In genomic region chr1:165385810-165386524, GRCm38 (mm10) we compare ENCODE assay signal across 20 mouse cellular contexts.
DNase-seq lines count a peak whose midpoint lies in the region; ATAC-seq lines count a peak whose summit lies in the region.
"Had no signal": no experiment of that assay in that cellular context is flagged by ENCODE, and none has a peak within 500 bp of the region (broad histone marks: within the 10 kb centered on the region; RNA-seq: fewer than 3 reads in every experiment).

No protein-coding gene starts in this region.

- peak; percentile 32 to 39; a peak in 3 of 4 replicates for ATAC-seq in hematopoietic stem cell, adult 5-6 weeks (replicated peaks in 1 of 2; ENCODE audit: insufficient read depth in 1 of 2, low FRiP score in 2 of 2, low TSS enrichment in 1 of 2, low read depth in 1 of 2, poor library complexity in 2 of 2, severe bottlenecking in 2 of 2)
- ATAC-seq: forebrain, postnatal 0 days; inflammation-experienced regulatory T-cells, adult 6 months; midbrain, embryonic 16.5 days had no signal

- intact Hi-C loops in left cerebral cortex, postnatal 25 days (cut with DNase I): no loop called here
- intact Hi-C loops in left cerebral cortex, postnatal 4 days (cut with DNase I): no loop called here

- DNase-seq in left cerebral cortex, postnatal 25 days (ENCODE audit: low spot score in 2 of 2): peak; percentile 7 to 79
- no peak for DNase-seq in left cerebral cortex, postnatal 4 days
- DNase-seq in right cerebral cortex, adult 18-20 months: peak; percentile 26
- no peak for DNase-seq in right cerebral cortex, postnatal 25 days
- DNase-seq in kidney, postnatal 14 days: no peak
- no peak for DNase-seq in ovary, postnatal 36 days (ENCODE audit: low spot score)
- DNase-seq: adrenal gland, postnatal 14 days; B cell, adult 2 months; cerebellum, adult 11 months; cerebellum, adult 9-11 months; forebrain, postnatal 0 days; gastrocnemius, postnatal 36 days; heart, postnatal 36 days; kidney, adult 18-20 months; liver, embryonic 13.5 days; lung, postnatal 4 days; thymus, adult 2 months had no signal

Comparison
In these comparisons a context has a peak if more than half of its experiments do, and no peak if none do; other contexts are left out.
1. DNase-seq: peak in left cerebral cortex, postnatal 25 days (2 of 2) and right cerebral cortex, adult 18-20 months (single experiment); none in left cerebral cortex, postnatal 4 days (single experiment), right cerebral cortex, postnatal 25 days (single experiment), kidney, postnatal 14 days (single experiment) and ovary, postnatal 36 days (single experiment).